Mouse (Mus musculus): ENCODE results near the gene Sgcb. TPM values are rescaled to one million over a fixed set of nuclear protein-coding genes. Genes with fewer than 3 reads are reported as not detected.

The Sgcb gene
- polyA plus RNA-seq, 1 experiment from 2014 or later, result 20.5 TPM

DNA sequence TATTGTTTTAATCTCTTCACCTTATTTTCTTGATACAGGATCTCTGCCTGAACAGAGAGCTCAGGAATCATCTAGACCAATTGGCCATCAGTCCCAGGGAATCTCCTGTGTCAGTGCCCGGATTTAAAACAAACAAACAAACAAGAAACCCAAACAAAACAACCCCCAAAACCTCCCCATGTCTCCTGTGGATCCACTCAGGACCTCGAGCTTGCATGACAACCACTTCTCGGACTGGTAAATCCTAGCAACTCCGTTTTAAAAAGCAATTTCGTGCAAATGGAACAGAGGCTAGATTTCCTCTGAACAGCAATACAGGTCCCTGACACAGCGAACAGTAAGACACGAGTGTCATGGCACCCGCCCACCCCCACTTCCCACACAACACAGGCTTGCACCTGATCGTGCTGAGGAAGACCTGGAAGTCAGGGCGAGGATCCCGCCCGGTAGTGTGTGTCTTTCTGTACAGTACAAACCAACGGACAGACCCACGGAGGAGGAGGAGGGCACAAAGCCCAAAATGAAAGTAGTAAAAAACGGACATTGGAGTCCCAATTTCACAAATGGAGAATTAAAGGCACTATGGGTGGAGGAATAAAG is 2.9 kb upstream of the Sgcb start:
- peaks cover 52% of the 10 kb centered on the region for H3K27me3 ChIP-seq (ENCODE audit: control insufficient read depth, insufficient read depth, low read length)
- no peaks in the 10 kb centered on the region for H3K36me3 ChIP-seq (ENCODE audit: control insufficient read depth, insufficient read depth, low read length)
- DNase-seq (ENCODE audit: low spot score) (peak; percentile 60), ATAC-seq (replicated peaks; ENCODE audit: low FRiP score) (no peak)
- H3K4me3 ChIP-seq (ENCODE audit: low read depth, low read length), result peak overlapping the region; percentile 39
- H3K4me1 ChIP-seq (replicated peaks; ENCODE audit: control insufficient read depth, insufficient read depth, low read length), result peaks cover 18% of the 10 kb centered on the region; the same call in 1 of the 2 replicates
- no peak overlapping the region for H3K27ac ChIP-seq (ENCODE audit: low read depth, low read length)
- no peaks in the 10 kb centered on the region for H3K9me3 ChIP-seq (ENCODE audit: control insufficient read depth, low read length)
- WGBS, result 2% methylated on average over 15 of the region's 15 CpGs
- H3K9ac ChIP-seq (ENCODE audit: low read length), result peak overlapping the region; percentile 35; the same call in 1 of the 2 replicates
- peak overlapping the region; percentile 64 for H3K4me2 ChIP-seq (ENCODE audit: low read depth, low read length, severe bottlenecking)

DNA sequence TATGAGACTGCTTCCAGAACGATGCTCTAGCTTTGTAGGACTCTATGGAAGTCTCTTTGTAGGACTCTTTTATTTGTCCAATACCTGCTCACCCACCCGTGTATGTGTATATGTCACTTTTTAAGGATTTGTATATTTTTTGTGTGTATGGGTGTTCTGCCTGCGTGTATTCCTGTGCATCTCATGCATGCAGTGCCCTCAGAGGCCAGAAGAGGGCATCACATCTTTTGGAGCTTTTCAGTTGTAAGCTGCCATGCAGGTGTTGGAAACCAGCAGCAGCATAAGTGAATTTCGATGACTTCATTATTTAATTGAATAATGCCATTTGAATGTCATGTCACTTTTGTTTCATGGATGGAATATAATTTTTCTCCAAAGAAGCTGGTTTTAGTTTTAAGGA is 5.5 kb downstream of the Sgcb start:
- Histone ChIP-seq H3K4me3 (ENCODE audit: low read depth, low read length) (no peak overlapping the region), H3K9me3 (ENCODE audit: control insufficient read depth, low read length) (no peaks in the 10 kb centered on the region), H3K27ac (ENCODE audit: low read depth, low read length) (no peak overlapping the region), H3K27me3 (ENCODE audit: control insufficient read depth, insufficient read depth, low read length) (no peaks in the 10 kb centered on the region; the same call in 1 of the 2 replicates), H3K36me3 (ENCODE audit: control insufficient read depth, insufficient read depth, low read length) (no peaks in the 10 kb centered on the region), H3K4me1 (replicated peaks; ENCODE audit: control insufficient read depth, insufficient read depth, low read length) (0 out of 2 replicates have a peak, but pooled peaks cover 6% of the 10 kb centered on the region), H3K4me2 (ENCODE audit: low read depth, low read length, severe bottlenecking) (no peak overlapping the region), H3K9ac (ENCODE audit: low read length) (no peak overlapping the region)
- peak; percentile 60 for DNase-seq (ENCODE audit: low spot score)
- no peak for ATAC-seq (replicated peaks; ENCODE audit: low FRiP score)
- 83% methylated on average over 4 of the region's 4 CpGs for WGBS

DNA sequence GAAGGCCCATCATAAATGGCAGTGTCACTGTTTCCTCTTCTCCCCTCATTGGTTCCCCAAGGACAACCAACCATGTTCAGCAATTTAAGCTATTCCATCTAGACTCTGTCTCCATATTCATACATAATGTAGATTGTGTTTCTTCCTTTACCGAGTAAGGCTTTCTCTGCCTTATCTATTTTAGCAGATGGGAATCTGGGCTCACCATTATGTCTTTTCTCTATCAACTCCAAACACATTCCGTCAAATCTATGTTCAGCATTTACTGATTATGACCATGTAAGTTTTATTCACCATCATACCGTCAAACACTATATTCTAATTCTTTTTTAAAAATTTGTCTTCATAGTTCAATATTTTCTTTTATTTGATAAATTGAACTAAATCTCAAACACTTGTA is 6.5 kb downstream of the Sgcb start:
- Histone ChIP-seq H3K9me3 (ENCODE audit: control insufficient read depth, low read length) (no peaks in the 10 kb centered on the region), H3K4me3 (ENCODE audit: low read depth, low read length) (no peak overlapping the region), H3K4me1 (replicated peaks; ENCODE audit: control insufficient read depth, insufficient read depth, low read length) (no peaks in the 10 kb centered on the region), H3K4me2 (ENCODE audit: low read depth, low read length, severe bottlenecking) (no peak overlapping the region), H3K27me3 (ENCODE audit: control insufficient read depth, insufficient read depth, low read length) (no peaks in the 10 kb centered on the region; the same call in 1 of the 2 replicates), H3K36me3 (ENCODE audit: control insufficient read depth, insufficient read depth, low read length) (no peaks in the 10 kb centered on the region), H3K9ac (ENCODE audit: low read length) (no peak overlapping the region), H3K27ac (ENCODE audit: low read depth, low read length) (no peak overlapping the region)
- DNase-seq (ENCODE audit: low spot score) (no peak), ATAC-seq (replicated peaks; ENCODE audit: low FRiP score) (no peak)
- 96% methylated on average over 3 of the region's 3 CpGs for WGBS

DNA sequence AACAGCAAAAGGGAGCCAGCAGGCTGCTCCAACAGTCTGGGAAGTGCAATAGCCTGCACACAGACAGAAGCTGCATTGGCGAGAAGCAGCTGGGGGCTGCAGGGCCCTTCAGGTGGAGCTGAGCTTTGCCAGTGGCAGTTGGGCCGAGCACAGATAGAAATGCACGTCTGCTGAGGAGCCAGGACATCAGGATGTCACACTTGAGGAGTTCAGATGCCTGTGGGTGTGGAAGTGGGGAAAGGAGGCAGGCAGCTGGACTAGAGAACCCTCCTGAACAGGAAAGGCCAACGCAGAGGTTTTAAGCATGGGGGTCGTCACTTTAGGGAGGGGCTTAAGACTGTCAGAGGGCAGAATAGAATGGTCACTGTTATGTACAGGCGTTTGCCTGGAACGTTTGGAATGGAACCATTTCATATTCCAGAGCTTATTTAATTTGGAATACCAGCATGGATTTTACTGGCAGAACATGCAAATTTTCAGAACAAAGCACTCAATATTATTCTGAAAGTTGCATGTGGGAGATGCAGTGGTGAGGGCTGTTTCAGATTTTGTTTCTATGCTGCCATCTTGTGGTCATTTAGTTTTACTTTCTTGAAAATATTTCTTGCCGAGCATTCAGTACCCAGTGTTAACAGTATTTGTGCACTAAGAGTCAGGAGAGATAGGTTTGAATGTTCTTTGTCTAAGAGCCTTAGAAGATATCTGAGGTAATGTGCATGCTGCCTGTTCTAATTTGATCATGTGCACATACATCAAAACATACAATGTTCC is 10.1 kb downstream of the Sgcb start:
- no peak overlapping the region for H3K9ac ChIP-seq (ENCODE audit: low read length)
- ATAC-seq (replicated peaks; ENCODE audit: low FRiP score) (0 out of 2 replicates have a peak, but pooled peaks have one; percentile 24), DNase-seq (ENCODE audit: low spot score) (no peak)

DNA sequence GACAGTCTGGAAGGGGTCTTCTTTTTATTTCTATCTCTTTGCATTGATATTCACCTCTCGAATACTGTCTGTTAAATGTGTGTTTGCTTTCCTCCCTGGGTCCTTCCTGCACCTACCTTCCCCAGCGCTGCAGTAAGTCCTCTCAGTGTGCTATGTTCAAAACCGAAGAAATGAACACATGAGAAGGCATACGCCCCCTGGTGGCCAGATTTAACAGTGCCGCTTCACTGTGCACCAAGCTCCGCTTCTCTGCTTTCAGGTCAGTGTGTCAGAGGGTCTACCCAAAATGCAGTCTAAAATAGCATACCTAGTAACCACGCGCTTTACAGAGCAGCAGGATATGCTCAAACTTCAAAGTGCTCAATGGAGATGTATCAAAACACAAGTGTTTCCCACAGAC is 14.4 kb downstream of the Sgcb start:
- DNase-seq (ENCODE audit: low spot score), result peak; percentile 85
- no peak overlapping the region for H3K4me3 ChIP-seq (ENCODE audit: low read depth, low read length)
- H3K27me3 ChIP-seq (ENCODE audit: control insufficient read depth, insufficient read depth, low read length), result no peaks in the 10 kb centered on the region
- no peak overlapping the region for H3K4me2 ChIP-seq (ENCODE audit: low read depth, low read length, severe bottlenecking)
- H3K9me3 ChIP-seq (ENCODE audit: control insufficient read depth, low read length), result peaks cover 3% of the 10 kb centered on the region; the same call in 1 of the 2 replicates
- peaks cover 6% of the 10 kb centered on the region; the same call in 1 of the 2 replicates for H3K4me1 ChIP-seq (replicated peaks; ENCODE audit: control insufficient read depth, insufficient read depth, low read length)
- H3K36me3 ChIP-seq (ENCODE audit: control insufficient read depth, insufficient read depth, low read length), result peaks cover 5% of the 10 kb centered on the region; the same call in 1 of the 2 replicates
- peak; percentile 34; the same call in 1 of the 2 replicates for ATAC-seq (replicated peaks; ENCODE audit: low FRiP score)
- H3K27ac ChIP-seq (ENCODE audit: low read depth, low read length), result no peak overlapping the region
- WGBS, result 56% methylated on average over 8 of the region's 8 CpGs
- no peak overlapping the region for H3K9ac ChIP-seq (ENCODE audit: low read length)

More for the DNA sequence above, 10.1 kb downstream of the Sgcb start:
- peaks cover 5% of the 10 kb centered on the region; the same call in 1 of the 2 replicates for H3K36me3 ChIP-seq (ENCODE audit: control insufficient read depth, insufficient read depth, low read length)
- 51% methylated on average over 8 of the region's 8 CpGs for WGBS
- peaks cover 3% of the 10 kb centered on the region; the same call in 1 of the 2 replicates for H3K9me3 ChIP-seq (ENCODE audit: control insufficient read depth, low read length)
- H3K4me2 ChIP-seq (ENCODE audit: low read depth, low read length, severe bottlenecking), result no peak overlapping the region
- H3K27ac ChIP-seq (ENCODE audit: low read depth, low read length), result no peak overlapping the region
- no peak overlapping the region for H3K4me3 ChIP-seq (ENCODE audit: low read depth, low read length)
- no peaks in the 10 kb centered on the region for H3K4me1 ChIP-seq (replicated peaks; ENCODE audit: control insufficient read depth, insufficient read depth, low read length)
- H3K27me3 ChIP-seq (ENCODE audit: control insufficient read depth, insufficient read depth, low read length), result no peaks in the 10 kb centered on the region

DNA sequence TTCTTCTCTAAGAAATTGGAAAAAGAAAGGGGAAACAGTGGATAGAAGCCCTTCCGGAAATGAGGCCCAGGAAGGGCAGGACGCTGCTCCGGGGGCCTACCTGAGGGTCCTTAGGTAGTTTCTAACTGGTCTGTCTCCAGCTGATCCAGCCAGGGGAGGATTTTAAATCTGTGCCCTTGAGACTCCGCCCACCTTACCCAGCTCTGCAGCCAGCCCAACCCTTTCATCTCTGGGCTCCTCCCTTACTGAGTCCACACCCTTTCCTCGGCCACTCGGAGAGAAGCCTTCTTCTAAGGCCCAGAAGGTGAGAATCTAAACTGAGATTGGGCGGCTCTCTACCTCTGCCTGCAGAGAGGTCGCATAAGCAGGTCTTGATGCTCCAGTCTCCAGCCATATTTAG is 15.3 kb downstream of the Sgcb start, which contains the start of gene Lrrc66:
Gene Lrrc66, minus strand, starts transcription at position 236 of the 400 bp plus-strand sequence.
- ATAC-seq (replicated peaks; ENCODE audit: low FRiP score) (no peak; the same call in 1 of the 2 replicates), DNase-seq (ENCODE audit: low spot score) (no peak)
- Histone ChIP-seq H3K4me3 (ENCODE audit: low read depth, low read length) (no peak within 1 kb of the TSS), H3K27me3 (ENCODE audit: control insufficient read depth, insufficient read depth, low read length) (no peaks in the 10 kb centered on the region), H3K27ac (ENCODE audit: low read depth, low read length) (no peak within 1 kb of the TSS), H3K36me3 (ENCODE audit: control insufficient read depth, insufficient read depth, low read length) (peaks cover 5% of the 10 kb centered on the region; the same call in 1 of the 2 replicates), H3K9me3 (ENCODE audit: control insufficient read depth, low read length) (peaks cover 3% of the 10 kb centered on the region; the same call in 1 of the 2 replicates), H3K4me2 (ENCODE audit: low read depth, low read length, severe bottlenecking) (no peak within 1 kb of the TSS), H3K4me1 (replicated peaks; ENCODE audit: control insufficient read depth, insufficient read depth, low read length) (peaks cover 6% of the 10 kb centered on the region; the same call in 1 of the 2 replicates), H3K9ac (ENCODE audit: low read length) (no peak within 1 kb of the TSS)
- 74% methylated on average over 8 of the region's 8 CpGs for WGBS

DNA sequence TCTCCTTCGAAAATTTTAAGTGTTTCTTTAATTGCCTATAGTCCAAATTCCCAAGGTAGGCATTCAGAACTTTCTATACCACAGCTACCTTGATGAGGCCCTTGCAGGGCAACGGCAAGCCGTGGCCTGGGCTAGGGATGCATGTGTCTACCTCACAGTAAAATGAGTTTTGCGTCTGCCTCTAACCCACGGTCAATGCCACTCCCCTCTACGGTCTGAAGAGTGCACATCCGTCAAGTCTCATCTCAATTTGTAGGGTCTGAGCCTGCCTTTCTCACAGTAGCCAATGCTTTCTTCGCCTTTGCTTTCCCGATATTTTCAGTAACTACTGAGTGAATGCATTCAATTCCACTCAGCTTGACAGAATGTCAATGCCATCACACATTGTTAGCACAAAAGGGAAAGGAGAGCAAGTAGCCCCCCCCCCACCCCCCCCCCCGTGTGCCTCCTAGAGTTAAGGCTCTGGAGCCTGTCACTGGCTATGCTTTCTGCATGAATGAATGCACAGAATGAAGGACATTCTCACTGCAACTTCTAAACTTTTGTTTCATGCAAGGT is 16.5 kb downstream of the Sgcb start:
- H3K4me3 ChIP-seq (ENCODE audit: low read depth, low read length), result no peak overlapping the region
- H3K27me3 ChIP-seq (ENCODE audit: control insufficient read depth, insufficient read depth, low read length), result no peaks in the 10 kb centered on the region
- no peak overlapping the region for H3K27ac ChIP-seq (ENCODE audit: low read depth, low read length)
- no peak; the same call in 1 of the 2 replicates for ATAC-seq (replicated peaks; ENCODE audit: low FRiP score)
- peaks cover 5% of the 10 kb centered on the region; the same call in 1 of the 2 replicates for H3K36me3 ChIP-seq (ENCODE audit: control insufficient read depth, insufficient read depth, low read length)
- H3K4me1 ChIP-seq (replicated peaks; ENCODE audit: control insufficient read depth, insufficient read depth, low read length), result peaks cover 6% of the 10 kb centered on the region; the same call in 1 of the 2 replicates
- 44% methylated on average over 10 of the region's 10 CpGs for WGBS
- DNase-seq (ENCODE audit: low spot score), result no peak
- no peak overlapping the region for H3K9ac ChIP-seq (ENCODE audit: low read length)
- no peak overlapping the region for H3K4me2 ChIP-seq (ENCODE audit: low read depth, low read length, severe bottlenecking)
- H3K9me3 ChIP-seq (ENCODE audit: control insufficient read depth, low read length), result peaks cover 3% of the 10 kb centered on the region; the same call in 1 of the 2 replicates

DNA sequence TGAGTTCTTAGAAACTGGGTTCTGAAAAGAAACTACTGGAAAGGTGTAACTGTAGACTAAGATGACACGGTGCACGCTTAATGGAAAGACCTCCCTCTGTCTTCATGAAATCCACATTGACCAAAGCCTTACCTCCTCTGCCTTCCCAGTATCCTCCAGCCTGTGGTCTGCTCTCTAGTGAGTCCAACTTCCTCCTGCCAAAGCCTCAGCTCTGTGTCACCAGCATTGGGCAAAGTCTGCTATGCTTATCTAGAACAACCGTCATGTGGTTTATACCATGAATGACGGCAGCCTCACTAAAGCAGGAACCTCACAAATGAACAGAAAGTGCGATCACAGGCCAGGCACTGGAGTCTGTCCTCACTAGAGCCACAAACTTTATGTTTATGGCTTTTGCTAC is 17.4 kb downstream of the Sgcb start:
- Histone ChIP-seq H3K4me3 (ENCODE audit: low read depth, low read length) (no peak overlapping the region), H3K4me2 (ENCODE audit: low read depth, low read length, severe bottlenecking) (no peak overlapping the region), H3K9ac (ENCODE audit: low read length) (no peak overlapping the region), H3K4me1 (replicated peaks; ENCODE audit: control insufficient read depth, insufficient read depth, low read length) (peaks cover 6% of the 10 kb centered on the region; the same call in 1 of the 2 replicates), H3K27me3 (ENCODE audit: control insufficient read depth, insufficient read depth, low read length) (no peaks in the 10 kb centered on the region), H3K9me3 (ENCODE audit: control insufficient read depth, low read length) (peaks cover 3% of the 10 kb centered on the region; the same call in 1 of the 2 replicates), H3K27ac (ENCODE audit: low read depth, low read length) (no peak overlapping the region), H3K36me3 (ENCODE audit: control insufficient read depth, insufficient read depth, low read length) (peaks cover 5% of the 10 kb centered on the region; the same call in 1 of the 2 replicates)
- ATAC-seq (replicated peaks; ENCODE audit: low FRiP score) (no peak), DNase-seq (ENCODE audit: low spot score) (no peak)
- 90% methylated on average over 5 of the region's 5 CpGs for WGBS
